Mouse (Mus musculus) cerebellum, adult 2 months (tissue): ENCODE results near the gene Gfpt2.

Experiments
- CTCF ChIP-seq: fragments of 200-500 bp; IDR thresholded peaks from 2 replicates; pipeline ENCODE4 v1.5.1; 2011; ENCODE audit warnings: low read depth, mild to moderate bottlenecking, control low read depth, low read length, moderate library complexity, borderline replicate concordance; ENCODE audit not compliant: insufficient read depth
- POLR2A ChIP-seq: fragments of 200-500 bp; IDR thresholded peaks from 2 replicates; pipeline ENCODE4 v1.6.1; 2011; ENCODE audit warnings: low read length, control low read depth, borderline replicate concordance; ENCODE audit not compliant: insufficient read depth

DNA sequence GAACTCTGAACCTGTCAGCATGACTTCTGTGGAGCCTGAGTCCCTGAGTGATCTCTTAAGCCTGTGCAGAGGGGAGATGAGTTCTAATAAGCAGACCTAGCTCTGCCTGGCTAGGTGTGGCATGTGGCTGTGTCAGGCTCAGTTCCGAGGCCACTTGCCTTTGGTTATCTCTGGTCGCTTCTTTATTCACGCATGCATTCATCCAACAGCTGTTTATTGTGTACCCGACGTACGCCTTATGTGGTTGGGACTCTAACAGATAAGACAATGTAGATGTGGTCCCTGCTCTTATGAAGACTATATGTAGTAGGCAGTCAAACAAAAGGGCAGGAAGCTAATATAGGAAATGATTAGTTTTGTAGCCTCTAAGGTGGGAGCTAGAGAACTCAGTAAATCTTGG is 5.0 kb downstream of the Gfpt2 start:
- TF ChIP-seq CTCF (no peak), POLR2A (no peak)
